Mouse (Mus musculus): ENCODE results near the gene Doc2b. TPM values are rescaled to one million over a fixed set of nuclear protein-coding genes. Genes with fewer than 3 reads are reported as not detected.
A peak's percentile ranks its signal among the peaks of the same experiment; 100 is the strongest.
"Not testable (repeated sequence)": the region's sequence is repeated elsewhere in the genome, so short reads cannot be mapped to it uniquely, and the experiment has no call there.

The Doc2b gene
- total RNA-seq, 2 experiments from 2014 or later: not detected

GRCm38 (mm10) chr11:75740204-75740603 is 55.6 kb downstream of the Doc2b start:
- no peak for ATAC-seq (replicated peaks; ENCODE audit: poor library complexity, severe bottlenecking)

- no peak for ATAC-seq (replicated peaks; ENCODE audit: poor library complexity, severe bottlenecking)
These were observed 57.4 kb downstream of the Doc2b start for GRCm38 (mm10) chr11:75738477-75738821.

GRCm38 (mm10) chr11:75737806-75738476 is 57.9 kb downstream of the Doc2b start:
- peak; percentile 28 for ATAC-seq (replicated peaks; ENCODE audit: poor library complexity, severe bottlenecking)

- no peak for ATAC-seq (replicated peaks; ENCODE audit: poor library complexity, severe bottlenecking)
These were observed 58.9 kb downstream of the Doc2b start for GRCm38 (mm10) chr11:75736978-75737377.

- ATAC-seq (replicated peaks; ENCODE audit: poor library complexity, severe bottlenecking): no peak
These were observed 60.2 kb downstream of the Doc2b start for GRCm38 (mm10) chr11:75735462-75736252.

- ATAC-seq (replicated peaks; ENCODE audit: poor library complexity, severe bottlenecking): peak; percentile 18
These were observed 62.5 kb downstream of the Doc2b start for GRCm38 (mm10) chr11:75733227-75733940.

- ATAC-seq (replicated peaks; ENCODE audit: poor library complexity, severe bottlenecking): peak; percentile 85
These were observed 63.2 kb downstream of the Doc2b start, which contains the start of gene Ywhae for GRCm38 (mm10) chr11:75732434-75733226. Ywhae (plus strand) TSS chr11:75732869.

- ATAC-seq (replicated peaks; ENCODE audit: poor library complexity, severe bottlenecking): not testable (repeated sequence)
These were observed 68.2 kb downstream of the Doc2b start for GRCm38 (mm10) chr11:75727659-75728058.

GRCm38 (mm10) chr11:75727168-75727567 is 68.7 kb downstream of the Doc2b start:
- peak; percentile 50; the same call in 1 of the 2 replicates for ATAC-seq (replicated peaks; ENCODE audit: poor library complexity, severe bottlenecking)

GRCm38 (mm10) chr11:75722339-75722738 is 73.5 kb downstream of the Doc2b start:
- ATAC-seq (replicated peaks; ENCODE audit: poor library complexity, severe bottlenecking): no peak

Other genes starting within 250 kb of the Doc2b start
- 141 and 143 TPM in 2 replicates for gene Pitpna, start 208.0 kb downstream of the Doc2b start, total RNA-seq (2014; fragmentation: Nextera tagmentation)
- gene Pitpna, start 208.0 kb downstream of the Doc2b start, total RNA-seq (2017): 58.0 and 74.5 TPM in 2 replicates
- gene Inpp5k, start 165.1 kb downstream of the Doc2b start, total RNA-seq (2014; fragmentation: Nextera tagmentation): 37.3 and 40.0 TPM in 2 replicates
- gene Inpp5k, start 165.1 kb downstream of the Doc2b start, total RNA-seq (2017): 26.0 and 35.6 TPM in 2 replicates
- 21.2 and 22.1 TPM in 2 replicates for gene Myo1c, start 145.5 kb downstream of the Doc2b start, total RNA-seq (2014; fragmentation: Nextera tagmentation)
- gene Myo1c, start 145.5 kb downstream of the Doc2b start, total RNA-seq (2017): 9.7 and 14.8 TPM in 2 replicates
- gene Crk, start 116.8 kb downstream of the Doc2b start, total RNA-seq (2014; fragmentation: Nextera tagmentation): 23.8 and 31.7 TPM in 2 replicates
- gene Crk, start 116.8 kb downstream of the Doc2b start, total RNA-seq (2017): 33.2 and 38.1 TPM in 2 replicates
- 470 and 493 TPM in 2 replicates for gene Ywhae, start 63.2 kb downstream of the Doc2b start, total RNA-seq (2014; fragmentation: Nextera tagmentation)
- gene Ywhae, start 63.2 kb downstream of the Doc2b start, total RNA-seq (2017): 364 and 374 TPM in 2 replicates
- gene Rph3al, start 142.4 kb upstream of the Doc2b start, total RNA-seq (2014; fragmentation: Nextera tagmentation): 0.28 TPM in 1 of 2 replicates, not detected in the other
- not detected in 2 replicates for gene Rph3al, start 142.4 kb upstream of the Doc2b start, total RNA-seq (2017)
- not detected in 2 replicates for gene 1700016K19Rik, start 203.9 kb upstream of the Doc2b start, total RNA-seq (2014; fragmentation: Nextera tagmentation)
- gene 1700016K19Rik, start 203.9 kb upstream of the Doc2b start, total RNA-seq (2017): not detected in 2 replicates
- gene Rflnb, start 231.7 kb upstream of the Doc2b start, total RNA-seq (2014; fragmentation: Nextera tagmentation): 8.1 and 14.5 TPM in 2 replicates
- gene Rflnb, start 231.7 kb upstream of the Doc2b start, total RNA-seq (2017): 13.1 and 21.6 TPM in 2 replicates

Data from granulocyte monocyte progenitor cell, adult 5-6 weeks (primary cell).